Mouse (Mus musculus): ENCODE data around the gene Mss51.

Gene Mss51

GRCm38 (mm10) chr14:20496603-20497002 lies at the start of gene Mss51:
Gene Mss51, minus strand, starts transcription at chr14:20496901.
- in situ Hi-C loops (cut with MboI, MseI): no loop called here

- in situ Hi-C loops (cut with MboI, MseI): loop anchor here in 1 of 2 experiments (10.0 kb wide), 1 partner anchor 202 kb away; the partner anchor contains the start of genes Ecd and Fam149b
Observed at GRCm38 (mm10) chr14:20546415-20546814, 49.7 kb upstream of the Mss51 start, which contains the start of gene Ppp3cb. Gene Ppp3cb, minus strand, starts transcription at chr14:20546573.

- in situ Hi-C loops (cut with MboI, MseI): loop anchor here in 1 of 2 experiments (10.0 kb wide), 1 partner anchor 201 kb away; the partner anchor contains the start of genes Ecd and Fam149b
Observed at GRCm38 (mm10) chr14:20545529-20546331, 49.0 kb upstream of the Mss51 start.

- in situ Hi-C loops (cut with MboI, MseI): loop anchor here in 1 of 2 experiments (10.0 kb wide), 1 partner anchor 200 kb away; the partner anchor contains the start of genes Ecd and Fam149b
Observed at GRCm38 (mm10) chr14:20544467-20545411, 48.0 kb upstream of the Mss51 start.

- in situ Hi-C loops (cut with MboI, MseI): no loop called here
Observed at GRCm38 (mm10) chr14:20529643-20530042, 32.9 kb upstream of the Mss51 start.

GRCm38 (mm10) chr14:20520179-20520578 lies 23.5 kb upstream of the Mss51 start:
- in situ Hi-C loops (cut with MboI, MseI): no loop called here

- in situ Hi-C loops (cut with MboI, MseI): no loop called here
Observed at GRCm38 (mm10) chr14:20508424-20508823, 11.7 kb upstream of the Mss51 start.

GRCm38 (mm10) chr14:20502966-20503365 lies 6.3 kb upstream of the Mss51 start:
- in situ Hi-C loops (cut with MboI, MseI): no loop called here

GRCm38 (mm10) chr14:20499982-20500381 lies 3.3 kb upstream of the Mss51 start:
- in situ Hi-C loops (cut with MboI, MseI): no loop called here

GRCm38 (mm10) chr14:20486031-20486430 lies 10.7 kb downstream of the Mss51 start:
- in situ Hi-C loops (cut with MboI, MseI): no loop called here

DNA sequence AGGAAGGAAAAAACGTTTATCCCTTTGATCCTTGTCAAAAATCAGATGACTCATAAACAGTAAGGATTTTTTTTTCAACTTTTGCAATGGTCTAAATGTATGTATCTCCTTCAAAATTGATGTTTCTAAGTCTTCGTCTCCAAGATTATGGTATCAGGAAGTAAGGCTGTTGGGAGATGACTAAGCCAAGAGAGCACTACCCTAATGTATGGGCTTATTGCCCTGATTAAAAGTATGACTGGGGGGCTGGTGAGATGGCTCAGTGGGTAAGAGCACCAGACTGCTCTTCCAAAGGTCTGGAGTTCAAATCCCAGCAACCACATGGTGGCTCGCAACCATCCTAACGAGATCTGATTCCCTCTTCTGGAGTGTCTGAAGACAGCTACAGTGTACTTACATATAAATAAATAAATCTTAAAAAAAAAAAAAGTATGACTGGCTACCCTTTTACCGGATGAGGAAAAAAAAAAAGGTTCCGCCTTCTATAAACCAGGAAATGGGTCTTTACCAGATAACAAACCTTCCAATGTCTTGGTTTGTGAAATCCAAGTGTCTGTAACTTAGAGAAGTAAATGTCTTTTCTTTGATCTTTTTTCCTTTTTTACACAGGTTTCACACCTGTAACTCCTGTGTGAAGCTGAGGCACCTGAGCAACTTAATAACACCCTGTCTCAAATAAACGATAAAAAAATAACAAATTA lies 14.5 kb downstream of the Mss51 start:
- in situ Hi-C loops (cut with MboI, MseI): no loop called here

GRCm38 (mm10) chr14:20481211-20481610 lies 15.5 kb downstream of the Mss51 start:
- in situ Hi-C loops (cut with MboI, MseI): no loop called here

DNA sequence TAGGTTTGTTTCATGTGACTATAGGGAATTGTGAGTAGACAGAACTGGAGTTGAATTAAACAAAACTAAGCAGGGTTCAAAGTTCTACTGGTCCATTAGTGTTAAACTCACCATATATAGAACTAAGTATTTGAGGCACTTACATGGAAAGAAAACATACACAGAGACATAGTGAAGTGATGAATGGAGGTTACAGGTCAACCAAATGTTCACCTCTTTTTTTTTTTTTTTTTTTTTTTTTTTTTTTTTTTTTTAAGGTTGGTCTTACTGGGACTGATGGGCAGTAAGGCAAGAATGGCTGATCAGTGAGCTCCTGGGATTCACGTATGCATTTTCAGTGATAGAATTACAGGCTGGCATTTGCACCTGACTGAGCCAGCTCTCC lies 16.5 kb downstream of the Mss51 start:
- in situ Hi-C loops (cut with MboI, MseI): no loop called here

DNA sequence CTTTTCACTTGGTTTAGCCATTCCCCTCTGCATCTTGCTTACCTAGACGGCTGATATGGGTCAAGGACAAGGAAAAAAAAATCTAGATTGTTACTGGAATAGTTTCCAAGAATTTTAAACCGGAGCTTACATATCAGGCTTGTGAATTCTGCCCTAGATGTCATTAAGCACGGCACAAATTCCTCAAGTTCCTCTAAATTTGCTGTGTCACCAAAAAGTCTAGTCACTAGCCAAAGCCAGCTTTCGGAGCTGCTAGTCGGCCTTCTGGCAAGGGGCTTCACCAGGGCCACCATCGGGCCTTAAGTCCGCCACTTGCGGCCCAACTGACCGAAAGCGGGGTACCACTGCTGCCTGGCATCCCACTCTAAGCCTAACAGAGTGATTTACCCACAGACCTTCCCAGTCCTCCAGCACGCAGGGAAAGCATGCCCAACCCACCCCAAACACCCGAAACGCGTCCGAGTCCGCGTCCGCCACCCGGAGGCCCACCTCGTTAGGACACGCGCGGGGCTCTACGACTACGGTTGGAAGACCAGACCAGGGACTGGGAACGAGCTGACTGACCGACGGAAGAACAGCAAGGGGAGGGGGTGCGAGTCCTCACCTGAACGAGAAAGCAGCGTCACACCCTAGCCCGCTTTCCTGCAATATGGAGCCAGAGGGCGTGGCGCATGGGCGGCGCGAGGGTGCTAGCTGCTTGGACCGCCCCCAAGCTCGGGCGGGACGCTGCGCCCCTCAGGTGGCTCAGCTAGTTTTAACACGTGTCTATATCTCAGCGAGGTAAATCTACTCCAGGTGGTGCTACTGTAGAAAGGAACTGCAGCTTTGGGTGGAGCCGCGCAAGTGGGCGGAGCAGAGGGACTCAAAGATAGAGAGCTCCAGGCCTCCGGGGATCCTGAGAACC lies 17.2 kb downstream of the Mss51 start, which contains the start of gene Anxa7:
Gene Anxa7, minus strand, starts transcription at position 843 of the 904 bp plus-strand sequence.
- in situ Hi-C loops (cut with MboI, MseI): no loop called here

DNA sequence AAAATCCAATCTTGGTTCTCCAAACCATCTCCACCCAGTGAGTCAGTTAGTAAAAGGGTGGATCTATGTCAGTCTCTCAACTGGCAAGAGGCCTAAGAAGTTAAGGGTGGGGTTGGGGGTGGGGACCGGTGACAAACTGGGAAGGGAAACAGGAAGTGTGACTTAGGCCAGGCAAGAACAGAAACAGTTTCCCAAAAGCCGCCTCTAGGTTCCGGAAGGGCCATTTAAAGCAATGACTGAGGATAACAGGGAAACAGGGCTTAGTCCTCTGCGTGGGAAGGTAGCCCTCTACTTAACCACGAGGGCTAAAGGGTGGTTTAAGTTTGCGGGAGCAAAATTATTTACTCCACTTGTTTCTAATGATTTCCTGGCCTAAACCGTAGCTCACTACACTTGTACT lies 17.9 kb downstream of the Mss51 start:
- in situ Hi-C loops (cut with MboI, MseI): no loop called here

- in situ Hi-C loops (cut with MboI, MseI): no loop called here
Observed at GRCm38 (mm10) chr14:20478385-20478784, 18.3 kb downstream of the Mss51 start.

GRCm38 (mm10) chr14:20477261-20478025 lies 19.3 kb downstream of the Mss51 start:
- in situ Hi-C loops (cut with MboI, MseI): no loop called here

- in situ Hi-C loops (cut with MboI, MseI): loop anchor here in 1 of 2 experiments (10.0 kb wide), 1 partner anchor 1265 kb away; no protein-coding TSS in a partner anchor
Observed at GRCm38 (mm10) chr14:20460216-20460615, 36.5 kb downstream of the Mss51 start.

- in situ Hi-C loops (cut with MboI, MseI): no loop called here
Observed at GRCm38 (mm10) chr14:20458378-20458777, 38.3 kb downstream of the Mss51 start.
